Mouse (Mus musculus): ENCODE data around the gene Aldh3b3. TPM values are rescaled to one million over a fixed set of nuclear protein-coding genes. Genes with fewer than 3 reads are reported as not detected.

The Aldh3b3 gene
- polyA plus RNA-seq, 1 experiment from 2014 or later: not detected

DNA sequence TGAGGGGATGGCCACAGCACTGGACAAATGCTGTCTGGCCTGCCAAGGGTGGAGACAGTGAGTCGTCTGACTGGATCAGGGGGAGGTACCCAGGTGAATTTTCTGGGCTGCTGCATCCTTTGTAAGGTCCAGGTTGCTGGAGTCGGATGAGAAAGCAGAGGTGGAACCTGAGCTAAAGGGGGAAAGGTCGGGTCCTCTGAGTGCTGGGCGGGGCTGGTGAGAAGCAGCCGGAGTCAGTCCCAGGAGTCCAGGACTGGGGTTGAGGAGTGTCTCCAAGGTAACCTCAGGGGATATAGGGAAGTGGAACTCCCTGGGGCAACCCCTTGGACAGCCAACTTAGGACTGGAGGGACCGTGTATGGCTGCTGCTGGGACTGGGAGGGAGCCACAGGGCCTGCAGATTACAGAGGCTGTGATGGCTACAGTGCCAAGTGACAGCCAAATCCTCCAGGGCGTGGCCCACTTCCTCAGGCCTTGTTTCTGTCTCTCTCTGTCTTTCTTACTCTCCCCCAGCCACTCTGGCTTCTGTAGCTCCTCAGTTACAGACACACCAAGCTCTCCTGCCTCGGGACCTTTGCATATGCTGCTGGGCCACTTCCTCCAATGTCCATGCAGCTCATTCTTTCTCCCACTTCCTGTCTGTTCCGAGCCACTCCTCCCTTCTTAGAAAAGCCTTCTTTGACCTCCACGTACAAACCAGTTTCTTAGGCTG is 35.6 kb upstream of the Aldh3b3 start:
- ATAC-seq (ENCODE audit: insufficient number of reproducible peaks, insufficient read depth, low FRiP score, low read depth): no peak
- Histone ChIP-seq H3K4me1 (ENCODE audit: control insufficient read depth in 2 of 2, insufficient read depth in 2 of 2, low read length in 2 of 2) (peaks cover 8 to 9% of the 10 kb centered on the region in 2 experiments; a peak in 2 of 4 replicates), H3K27ac (replicated peaks in 1 of 2; ENCODE audit: control insufficient read depth in 1 of 2, insufficient read depth in 1 of 2, low read depth in 2 of 2, low read length in 2 of 2) (no peak overlapping the region; a peak in 1 of 4 replicates), H3K27me3 (ENCODE audit: control insufficient read depth, insufficient read depth, low read length) (no peaks in the 10 kb centered on the region), H3K9me3 (ENCODE audit: control insufficient read depth, low read length) (no peaks in the 10 kb centered on the region), H3K4me2 (ENCODE audit: low read length) (no peak overlapping the region), H3K36me3 (ENCODE audit: control insufficient read depth, insufficient read depth, low read length) (no peaks in the 10 kb centered on the region), H3K4me3 (ENCODE audit: control insufficient read depth in 1 of 2, insufficient read depth in 1 of 2, low read depth in 1 of 2, low read length in 2 of 2) (no peak overlapping the region), H3K9ac (ENCODE audit: low read length) (no peak overlapping the region)
- 58% methylated on average over 10 of the region's 10 CpGs for WGBS

DNA sequence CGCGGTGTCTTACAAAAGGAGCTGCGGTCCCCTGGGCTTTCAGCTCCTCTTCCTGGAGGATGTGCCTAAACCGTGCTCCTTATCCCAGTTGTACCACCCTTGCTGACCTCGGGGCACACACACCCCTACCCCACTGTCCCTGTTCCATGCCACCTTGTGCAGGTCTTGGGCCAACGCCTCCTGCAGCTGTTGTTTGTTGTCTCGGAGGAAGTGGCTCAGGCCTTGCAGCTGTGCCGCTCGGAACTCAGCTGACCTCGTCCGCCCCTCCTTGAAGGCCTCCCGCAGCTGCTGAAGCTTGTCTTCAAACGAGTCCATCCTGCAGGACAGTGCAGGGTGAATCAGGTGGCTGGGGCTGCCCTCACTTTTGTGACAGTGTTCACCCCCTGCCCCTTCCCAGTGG is 34.9 kb upstream of the Aldh3b3 start:
- peak overlapping the region in 1 of 2 experiments; percentile 18; a peak in 1 of 4 replicates for H3K27ac ChIP-seq (replicated peaks in 1 of 2; ENCODE audit: control insufficient read depth in 1 of 2, insufficient read depth in 1 of 2, low read depth in 2 of 2, low read length in 2 of 2)

DNA sequence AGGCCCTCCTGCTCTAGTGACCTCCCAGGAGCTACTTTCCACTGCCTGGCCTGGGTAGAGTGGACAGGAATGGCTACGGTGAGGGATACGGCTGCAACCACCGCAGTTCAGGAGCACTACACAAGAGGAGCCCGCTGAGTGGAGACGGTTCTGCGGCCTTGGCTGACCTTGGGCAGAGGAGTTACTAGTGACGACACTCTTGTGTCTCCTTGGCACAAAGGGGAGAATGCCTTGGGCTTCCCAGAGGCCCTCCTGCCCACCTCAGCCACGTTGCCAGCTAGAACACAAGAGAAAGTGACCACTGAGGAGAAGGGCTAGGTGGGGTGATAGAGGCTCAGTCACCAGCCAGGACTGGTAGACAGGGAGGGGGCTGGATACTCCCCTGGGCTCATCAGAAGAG is 34.3 kb upstream of the Aldh3b3 start:
- ATAC-seq (ENCODE audit: insufficient number of reproducible peaks, insufficient read depth, low FRiP score, low read depth): no peak
- Histone ChIP-seq H3K4me3 (ENCODE audit: control insufficient read depth in 1 of 2, insufficient read depth in 1 of 2, low read depth in 1 of 2, low read length in 2 of 2) (no peak overlapping the region), H3K9ac (ENCODE audit: low read length) (no peak overlapping the region), H3K36me3 (ENCODE audit: control insufficient read depth, insufficient read depth, low read length) (no peaks in the 10 kb centered on the region), H3K27me3 (ENCODE audit: control insufficient read depth, insufficient read depth, low read length) (no peaks in the 10 kb centered on the region), H3K9me3 (ENCODE audit: control insufficient read depth, low read length) (no peaks in the 10 kb centered on the region), H3K4me2 (ENCODE audit: low read length) (no peak overlapping the region), H3K27ac (replicated peaks in 1 of 2; ENCODE audit: control insufficient read depth in 1 of 2, insufficient read depth in 1 of 2, low read depth in 2 of 2, low read length in 2 of 2) (no peak overlapping the region), H3K4me1 (ENCODE audit: control insufficient read depth in 2 of 2, insufficient read depth in 2 of 2, low read length in 2 of 2) (peaks cover 12 to 15% of the 10 kb centered on the region in 2 experiments)
- 64% methylated on average over 8 of the region's 8 CpGs for WGBS

More for the DNA sequence above, 34.9 kb upstream of the Aldh3b3 start:
- Histone ChIP-seq H3K27me3 (ENCODE audit: control insufficient read depth, insufficient read depth, low read length) (no peaks in the 10 kb centered on the region), H3K9me3 (ENCODE audit: control insufficient read depth, low read length) (no peaks in the 10 kb centered on the region), H3K4me1 (ENCODE audit: control insufficient read depth in 2 of 2, insufficient read depth in 2 of 2, low read length in 2 of 2) (peaks cover 8 to 9% of the 10 kb centered on the region in 2 experiments; a peak in 2 of 4 replicates), H3K4me2 (ENCODE audit: low read length) (no peak overlapping the region), H3K9ac (ENCODE audit: low read length) (no peak overlapping the region), H3K4me3 (ENCODE audit: control insufficient read depth in 1 of 2, insufficient read depth in 1 of 2, low read depth in 1 of 2, low read length in 2 of 2) (no peak overlapping the region), H3K36me3 (ENCODE audit: control insufficient read depth, insufficient read depth, low read length) (no peaks in the 10 kb centered on the region)
- 57% methylated on average over 13 of the region's 13 CpGs for WGBS
- no peak for ATAC-seq (ENCODE audit: insufficient number of reproducible peaks, insufficient read depth, low FRiP score, low read depth)

DNA sequence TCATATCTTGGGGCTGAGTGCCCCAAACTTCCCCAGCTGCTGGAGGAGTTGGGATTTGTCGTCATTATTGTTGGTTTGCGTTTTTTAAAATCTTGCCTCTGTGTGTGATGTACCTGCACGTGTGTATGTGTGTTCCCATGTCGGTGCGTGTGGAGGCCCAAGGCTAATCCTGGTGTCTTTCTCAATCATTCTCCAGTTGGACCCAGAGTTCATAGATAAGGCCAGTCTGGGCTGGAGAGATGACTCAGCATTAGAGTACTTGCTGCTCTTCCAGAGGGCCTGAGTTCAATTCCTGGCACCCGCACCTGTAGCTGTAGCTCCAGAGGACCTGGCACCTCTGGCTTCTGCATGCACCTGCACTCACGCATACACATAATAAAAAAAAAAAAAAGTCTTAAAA is 33.6 kb upstream of the Aldh3b3 start:
- Histone ChIP-seq H3K27me3 (ENCODE audit: control insufficient read depth, insufficient read depth, low read length) (no peaks in the 10 kb centered on the region), H3K9ac (ENCODE audit: low read length) (no peak overlapping the region)
- WGBS: 91% methylated on average over 7 of the region's 7 CpGs

DNA sequence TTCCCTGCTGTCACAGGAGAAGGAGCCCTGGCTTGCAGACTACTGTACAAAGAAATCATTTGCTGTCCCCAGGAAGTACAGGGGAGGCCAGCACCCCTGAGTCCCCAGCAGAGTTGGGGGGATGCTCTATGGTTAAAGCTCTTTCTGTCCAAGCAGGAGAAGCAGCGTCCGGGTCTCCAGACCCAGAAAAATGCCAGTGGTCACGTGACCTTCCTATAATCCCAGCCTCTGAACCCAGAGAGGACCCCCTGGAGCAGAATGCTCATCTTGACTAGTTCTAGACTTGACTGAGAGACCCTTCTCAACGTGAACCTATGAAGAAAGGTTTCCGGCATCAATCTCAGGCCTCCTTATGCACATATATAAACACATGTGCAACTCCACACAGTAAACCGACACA is 32.6 kb upstream of the Aldh3b3 start:
- H3K27ac ChIP-seq (replicated peaks in 1 of 2; ENCODE audit: control insufficient read depth in 1 of 2, insufficient read depth in 1 of 2, low read depth in 2 of 2, low read length in 2 of 2): no peak overlapping the region
- H3K27me3 ChIP-seq (ENCODE audit: control insufficient read depth, insufficient read depth, low read length): no peaks in the 10 kb centered on the region
- no peak overlapping the region for H3K9ac ChIP-seq (ENCODE audit: low read length)
- H3K4me3 ChIP-seq (ENCODE audit: control insufficient read depth in 1 of 2, insufficient read depth in 1 of 2, low read depth in 1 of 2, low read length in 2 of 2): no peak overlapping the region
- H3K36me3 ChIP-seq (ENCODE audit: control insufficient read depth, insufficient read depth, low read length): no peaks in the 10 kb centered on the region
- WGBS: 92% methylated on average over 6 of the region's 6 CpGs
- no peak for ATAC-seq (ENCODE audit: insufficient number of reproducible peaks, insufficient read depth, low FRiP score, low read depth)
- no peak overlapping the region for H3K4me2 ChIP-seq (ENCODE audit: low read length)
- no peaks in the 10 kb centered on the region for H3K9me3 ChIP-seq (ENCODE audit: control insufficient read depth, low read length)
- H3K4me1 ChIP-seq (ENCODE audit: control insufficient read depth in 2 of 2, insufficient read depth in 2 of 2, low read length in 2 of 2): peaks cover 29 to 32% of the 10 kb centered on the region in 2 experiments

More for the DNA sequence above, 33.6 kb upstream of the Aldh3b3 start:
- no peak for ATAC-seq (ENCODE audit: insufficient number of reproducible peaks, insufficient read depth, low FRiP score, low read depth)
- H3K27ac ChIP-seq (replicated peaks in 1 of 2; ENCODE audit: control insufficient read depth in 1 of 2, insufficient read depth in 1 of 2, low read depth in 2 of 2, low read length in 2 of 2): no peak overlapping the region
- peaks cover 19 to 22% of the 10 kb centered on the region in 2 experiments for H3K4me1 ChIP-seq (ENCODE audit: control insufficient read depth in 2 of 2, insufficient read depth in 2 of 2, low read length in 2 of 2)
- H3K4me3 ChIP-seq (ENCODE audit: control insufficient read depth in 1 of 2, insufficient read depth in 1 of 2, low read depth in 1 of 2, low read length in 2 of 2): no peak overlapping the region
- no peaks in the 10 kb centered on the region for H3K36me3 ChIP-seq (ENCODE audit: control insufficient read depth, insufficient read depth, low read length)
- H3K4me2 ChIP-seq (ENCODE audit: low read length): no peak overlapping the region
- no peaks in the 10 kb centered on the region for H3K9me3 ChIP-seq (ENCODE audit: control insufficient read depth, low read length)

DNA sequence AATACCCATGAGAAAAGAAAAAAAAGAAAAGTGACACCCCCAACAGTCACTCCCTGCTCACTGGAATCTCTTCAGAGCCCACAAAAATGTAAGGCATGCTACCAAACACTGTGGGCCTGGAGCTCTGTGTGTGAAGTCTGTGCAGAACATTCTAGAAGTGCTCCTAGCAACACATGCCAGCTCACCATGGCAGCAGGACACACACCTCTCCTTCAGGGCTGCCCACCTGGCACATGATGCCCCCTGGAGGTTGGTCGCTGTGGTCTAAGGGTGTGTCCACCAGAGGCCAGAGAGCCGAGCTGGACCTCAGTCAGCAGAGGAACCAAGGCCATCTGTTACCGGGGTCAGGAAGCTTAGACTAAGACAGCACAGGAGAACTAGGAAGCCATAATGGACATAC is 32.2 kb upstream of the Aldh3b3 start:
- H3K4me1 ChIP-seq (ENCODE audit: control insufficient read depth in 2 of 2, insufficient read depth in 2 of 2, low read length in 2 of 2): peaks cover 30 to 32% of the 10 kb centered on the region in 2 experiments
- H3K9ac ChIP-seq (ENCODE audit: low read length): no peak overlapping the region
- ATAC-seq (ENCODE audit: insufficient number of reproducible peaks, insufficient read depth, low FRiP score, low read depth): no peak
- H3K27me3 ChIP-seq (ENCODE audit: control insufficient read depth, insufficient read depth, low read length): no peaks in the 10 kb centered on the region
- H3K9me3 ChIP-seq (ENCODE audit: control insufficient read depth, low read length): no peaks in the 10 kb centered on the region
- 0 out of 4 replicates have a peak overlapping the region, but pooled peaks of 1 of the 2 experiments have one; percentile 6 for H3K27ac ChIP-seq (replicated peaks in 1 of 2; ENCODE audit: control insufficient read depth in 1 of 2, insufficient read depth in 1 of 2, low read depth in 2 of 2, low read length in 2 of 2)
- no peak overlapping the region for H3K4me2 ChIP-seq (ENCODE audit: low read length)
- no peak overlapping the region for H3K4me3 ChIP-seq (ENCODE audit: control insufficient read depth in 1 of 2, insufficient read depth in 1 of 2, low read depth in 1 of 2, low read length in 2 of 2)
- WGBS: 66% methylated on average over 3 of the region's 3 CpGs
- no peaks in the 10 kb centered on the region for H3K36me3 ChIP-seq (ENCODE audit: control insufficient read depth, insufficient read depth, low read length)

DNA sequence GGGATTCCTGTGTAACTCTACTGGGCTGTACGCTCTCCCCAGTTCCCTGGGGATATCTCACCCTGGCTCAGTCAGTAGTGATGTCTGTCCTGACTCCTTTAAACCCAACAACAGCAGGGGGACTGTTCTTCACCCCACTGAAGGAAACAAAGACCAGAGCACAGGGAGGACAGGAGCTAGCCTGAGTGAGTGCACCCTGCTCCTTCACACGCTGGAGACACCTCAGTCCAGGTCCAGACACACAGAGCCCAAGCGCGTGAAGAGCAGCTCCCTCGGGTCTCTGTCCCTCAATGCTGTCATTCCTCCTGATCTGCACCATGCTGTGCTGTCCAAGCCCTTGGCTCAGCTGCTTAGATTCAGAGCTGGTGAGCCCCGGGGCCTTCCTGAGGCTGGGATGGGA is 31.8 kb upstream of the Aldh3b3 start:
- no peaks in the 10 kb centered on the region for H3K9me3 ChIP-seq (ENCODE audit: control insufficient read depth, low read length)
- ATAC-seq (ENCODE audit: insufficient number of reproducible peaks, insufficient read depth, low FRiP score, low read depth): no peak
- WGBS: 50% methylated on average over 6 of the region's 6 CpGs

More for the DNA sequence above, 31.8 kb upstream of the Aldh3b3 start:
- Histone ChIP-seq H3K4me3 (ENCODE audit: control insufficient read depth in 1 of 2, insufficient read depth in 1 of 2, low read depth in 1 of 2, low read length in 2 of 2) (no peak overlapping the region), H3K4me2 (ENCODE audit: low read length) (no peak overlapping the region), H3K36me3 (ENCODE audit: control insufficient read depth, insufficient read depth, low read length) (no peaks in the 10 kb centered on the region), H3K27ac (replicated peaks in 1 of 2; ENCODE audit: control insufficient read depth in 1 of 2, insufficient read depth in 1 of 2, low read depth in 2 of 2, low read length in 2 of 2) (0 out of 4 replicates have a peak overlapping the region, but pooled peaks of 1 of the 2 experiments have one; percentile 6), H3K9ac (ENCODE audit: low read length) (no peak overlapping the region), H3K4me1 (ENCODE audit: control insufficient read depth in 2 of 2, insufficient read depth in 2 of 2, low read length in 2 of 2) (peaks cover 30 to 32% of the 10 kb centered on the region in 2 experiments), H3K27me3 (ENCODE audit: control insufficient read depth, insufficient read depth, low read length) (no peaks in the 10 kb centered on the region)

Measured in heart, embryonic 14.5 days (tissue).